Mouse (Mus musculus) midbrain, embryonic 16.5 days (tissue): ENCODE measurements around the gene Mrps23. TPM values are rescaled to one million over a fixed set of nuclear protein-coding genes. Genes with fewer than 3 reads are reported as not detected.
A peak's percentile ranks its signal among the peaks of the same experiment; 100 is the strongest.
"Not testable (repeated sequence)": the region's sequence is repeated elsewhere in the genome, so short reads cannot be mapped to it uniquely, and the experiment has no call there.

Source experiments
- ATAC-seq: fragments of 200-750 bp; cut with Nextera tagmentation; 2 replicates; pipeline ENCODE4 v1.8.0; 2017; ENCODE audit warnings: moderate TSS enrichment
- H3K27ac ChIP-seq: fragments of 300-500 bp; sonication (generic); 2 replicates; pipeline ENCODE4 v1.5.1; 2014; ENCODE audit warnings: mild to moderate bottlenecking, low read length, mixed read lengths
- H3K27me3 ChIP-seq: fragments of 300-500 bp; sonication (generic); 2 replicates; pipeline ENCODE4 v1.6.1; 2014; ENCODE audit warnings: low read depth, low read length, mixed read lengths; ENCODE audit not compliant: control insufficient read depth, insufficient read depth
- H3K36me3 ChIP-seq: fragments of 300-500 bp; sonication (generic); 2 replicates; pipeline ENCODE4 v1.6.1; 2014; ENCODE audit warnings: mild to moderate bottlenecking, low read length, moderate library complexity, mixed read lengths; ENCODE audit not compliant: control insufficient read depth, insufficient read depth
- H3K4me1 ChIP-seq: fragments of 300-500 bp; sonication (generic); 2 replicates; pipeline ENCODE4 v1.6.1; 2014; ENCODE audit warnings: mild to moderate bottlenecking, low read length, mixed read lengths; ENCODE audit not compliant: control insufficient read depth, insufficient read depth
- H3K4me2 ChIP-seq: fragments of 300-500 bp; sonication (generic); 2 replicates; pipeline ENCODE4 v1.6.1; 2014; ENCODE audit warnings: mild to moderate bottlenecking, low read length, mixed read lengths
- H3K4me3 ChIP-seq: fragments of 300-500 bp; sonication (generic); 2 replicates; pipeline ENCODE4 v1.5.1; 2014; ENCODE audit warnings: low read depth, mild to moderate bottlenecking, low read length, moderate library complexity, mixed read lengths
- H3K9ac ChIP-seq: fragments of 300-500 bp; sonication (generic); 2 replicates; pipeline ENCODE4 v1.6.1; 2014; ENCODE audit warnings: low read depth, low read length, mixed read lengths
- H3K9me3 ChIP-seq: fragments of 300-500 bp; sonication (generic); replicated peaks from 2 replicates; pipeline ENCODE4 v1.6.1; 2014; ENCODE audit warnings: mild to moderate bottlenecking, low read length, mixed read lengths; ENCODE audit not compliant: control insufficient read depth, poor library complexity, severe bottlenecking
- WGBS: fragments of 180-500 bp; shearing (Covaris S2); extraction: QIAGEN DNeasy Blood & Tissue Kit; methylation state at CpG from one replicate; pipeline ENCODE4 v1.1.7; 2014; 5-methylcytosine and 5-hydroxymethylcytosine counted together
- polyA plus RNA-seq: library from polyadenylated mRNA; unstranded; fragments of >200 nt; fragmentation: Nextera tagmentation; extraction: Ambion mirVana; gene quantifications from 2 replicates; pipeline ENCODE4 v1.2.1, GENCODE M21; 2015

Mrps23 gene
- polyA plus RNA-seq, 1 experiment from 2014 or later: 65.4 TPM

DNA sequence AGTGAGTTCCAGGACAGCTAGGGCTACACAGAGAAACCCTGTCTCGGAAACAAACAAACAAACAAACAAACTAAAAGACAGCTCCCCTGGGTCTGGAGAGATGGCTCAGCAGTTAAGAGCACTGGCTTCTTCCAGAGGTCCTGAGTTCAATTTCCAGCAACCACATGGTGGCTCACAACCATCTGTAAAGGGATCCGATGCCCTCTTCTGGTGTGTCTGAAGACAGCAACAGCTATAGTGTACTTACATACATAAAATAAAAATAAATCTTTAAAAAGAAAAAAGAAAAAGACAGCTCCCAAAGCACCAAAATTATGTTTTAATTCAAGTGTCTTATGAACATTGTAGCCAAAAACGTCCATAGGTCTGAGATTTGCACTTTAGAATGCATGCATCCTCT lies 8.5 kb upstream of the Mrps23 start:
- ATAC-seq: not testable (repeated sequence)
- WGBS: 82% methylated on average over 3 of the region's 3 CpGs

DNA sequence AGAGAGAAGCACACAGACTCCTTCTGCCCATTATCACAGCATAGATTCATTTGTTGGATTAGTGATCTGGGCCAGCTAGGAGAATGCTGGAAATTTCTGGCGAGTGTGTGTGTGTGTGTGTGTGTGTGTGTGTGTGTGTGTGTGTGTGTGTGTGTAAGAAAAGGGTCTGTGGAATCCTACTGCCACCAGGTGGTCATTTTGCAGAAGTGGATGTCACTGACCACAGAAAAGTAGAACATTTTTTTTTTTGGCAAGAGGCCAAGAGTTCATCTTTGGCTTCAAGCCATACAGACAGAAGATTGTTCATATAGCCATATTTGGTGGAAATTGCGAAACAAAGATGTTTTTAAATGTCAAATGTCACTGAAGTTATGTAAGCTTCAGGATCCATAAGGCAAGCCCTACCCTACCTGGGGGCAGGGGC lies 7.0 kb upstream of the Mrps23 start:
- Histone ChIP-seq H3K9me3 (no peaks in the 10 kb centered on the region), H3K27ac (no peak overlapping the region), H3K4me1 (peaks cover 2% of the 10 kb centered on the region; the same call in 1 of the 2 replicates), H3K27me3 (peaks cover 21% of the 10 kb centered on the region), H3K4me2 (no peak overlapping the region), H3K4me3 (no peak overlapping the region), H3K36me3 (no peaks in the 10 kb centered on the region), H3K9ac (0 out of 2 replicates have a peak overlapping the region, but pooled peaks have one; percentile 38)
- WGBS: 4% methylated on average over 2 of the region's 2 CpGs
- ATAC-seq: no peak

More for the DNA sequence above, 8.5 kb upstream of the Mrps23 start:
- peaks cover 29% of the 10 kb centered on the region for H3K27me3 ChIP-seq
- H3K9me3 ChIP-seq, H3K4me1 ChIP-seq, H3K36me3 ChIP-seq, H3K4me2 ChIP-seq, H3K27ac ChIP-seq, H3K4me3 ChIP-seq, H3K9ac ChIP-seq: not testable (repeated sequence)

DNA sequence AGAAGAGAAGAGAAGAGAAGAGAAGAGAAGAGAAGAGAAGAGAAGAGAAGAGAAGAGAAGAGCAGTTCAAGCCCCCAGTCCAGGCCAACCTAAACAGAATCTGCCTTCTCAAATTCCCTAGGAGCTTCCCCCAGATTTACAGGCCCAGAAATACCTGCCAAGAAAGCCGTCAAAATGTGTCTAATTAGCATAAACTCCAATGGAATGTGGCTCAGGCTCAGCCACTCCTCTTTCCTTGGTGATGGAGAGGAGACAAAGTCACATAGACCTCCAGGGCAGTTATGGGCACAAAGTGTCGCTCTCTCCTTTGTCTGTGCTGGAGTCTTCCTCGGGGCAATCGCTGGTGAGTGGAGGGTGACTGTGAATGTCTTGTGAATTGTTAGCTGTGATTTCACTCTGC lies 6.0 kb upstream of the Mrps23 start:
- peaks cover 10% of the 10 kb centered on the region for H3K27me3 ChIP-seq
- no peaks in the 10 kb centered on the region for H3K36me3 ChIP-seq
- 10% methylated on average over 4 of the region's 4 CpGs for WGBS
- H3K4me3 ChIP-seq: no peak overlapping the region
- H3K4me1 ChIP-seq: peaks cover 7% of the 10 kb centered on the region
- no peak overlapping the region for H3K9ac ChIP-seq
- no peak overlapping the region for H3K27ac ChIP-seq
- H3K9me3 ChIP-seq: no peaks in the 10 kb centered on the region
- no peak overlapping the region for H3K4me2 ChIP-seq
- no peak for ATAC-seq

DNA sequence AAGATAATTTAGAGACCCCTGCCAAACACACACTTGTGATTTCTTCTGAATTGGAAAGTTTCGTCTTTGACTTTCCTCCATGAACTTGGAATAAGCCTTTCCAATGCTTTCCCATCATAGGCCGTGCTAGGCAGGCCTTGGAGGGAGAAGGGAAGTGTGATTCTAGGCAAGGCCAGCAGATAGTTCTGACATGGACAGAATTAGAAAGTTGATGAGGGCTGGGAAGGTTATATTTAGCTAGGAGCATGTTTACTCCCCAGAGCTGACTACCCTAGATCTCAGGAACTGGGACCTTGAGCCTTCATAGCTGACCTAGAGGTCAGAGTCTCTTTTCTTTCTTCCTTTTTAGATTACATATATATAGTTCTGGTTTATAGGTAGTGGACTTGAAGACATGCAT lies 3.0 kb upstream of the Mrps23 start:
- Histone ChIP-seq H3K36me3 (no peaks in the 10 kb centered on the region), H3K4me1 (peaks cover 17% of the 10 kb centered on the region), H3K27me3 (no peaks in the 10 kb centered on the region), H3K9me3 (no peaks in the 10 kb centered on the region), H3K9ac (no peak overlapping the region), H3K27ac (no peak overlapping the region), H3K4me3 (no peak overlapping the region), H3K4me2 (no peak overlapping the region)
- no peak for ATAC-seq
- 88% methylated on average over 2 of the region's 2 CpGs for WGBS

DNA sequence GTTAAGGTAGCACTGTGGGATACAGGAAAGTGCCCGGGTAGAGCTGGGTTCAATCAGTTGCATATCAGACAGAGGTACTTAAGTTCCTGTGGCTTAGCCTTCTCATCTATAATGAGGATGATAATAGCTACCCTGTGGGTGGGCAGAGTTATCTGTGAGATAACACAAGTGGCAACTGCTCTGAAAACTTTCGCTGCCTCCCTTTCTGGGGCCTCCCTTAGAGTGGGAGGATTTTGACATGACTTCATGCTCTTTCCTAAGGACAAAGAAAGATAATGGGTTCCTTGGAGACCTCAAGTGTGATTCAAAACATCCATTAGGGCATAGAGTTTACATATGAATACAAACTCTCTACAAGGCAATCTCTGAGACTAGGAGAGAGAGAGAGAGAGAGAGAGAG lies 2.1 kb upstream of the Mrps23 start:
- Histone ChIP-seq H3K36me3 (no peaks in the 10 kb centered on the region), H3K9me3 (no peaks in the 10 kb centered on the region), H3K4me3 (no peak overlapping the region), H3K27me3 (no peaks in the 10 kb centered on the region), H3K27ac (no peak overlapping the region), H3K4me2 (no peak overlapping the region), H3K4me1 (peaks cover 17% of the 10 kb centered on the region), H3K9ac (no peak overlapping the region)
- 6% methylated on average over 2 of the region's 2 CpGs for WGBS
- no peak for ATAC-seq

DNA sequence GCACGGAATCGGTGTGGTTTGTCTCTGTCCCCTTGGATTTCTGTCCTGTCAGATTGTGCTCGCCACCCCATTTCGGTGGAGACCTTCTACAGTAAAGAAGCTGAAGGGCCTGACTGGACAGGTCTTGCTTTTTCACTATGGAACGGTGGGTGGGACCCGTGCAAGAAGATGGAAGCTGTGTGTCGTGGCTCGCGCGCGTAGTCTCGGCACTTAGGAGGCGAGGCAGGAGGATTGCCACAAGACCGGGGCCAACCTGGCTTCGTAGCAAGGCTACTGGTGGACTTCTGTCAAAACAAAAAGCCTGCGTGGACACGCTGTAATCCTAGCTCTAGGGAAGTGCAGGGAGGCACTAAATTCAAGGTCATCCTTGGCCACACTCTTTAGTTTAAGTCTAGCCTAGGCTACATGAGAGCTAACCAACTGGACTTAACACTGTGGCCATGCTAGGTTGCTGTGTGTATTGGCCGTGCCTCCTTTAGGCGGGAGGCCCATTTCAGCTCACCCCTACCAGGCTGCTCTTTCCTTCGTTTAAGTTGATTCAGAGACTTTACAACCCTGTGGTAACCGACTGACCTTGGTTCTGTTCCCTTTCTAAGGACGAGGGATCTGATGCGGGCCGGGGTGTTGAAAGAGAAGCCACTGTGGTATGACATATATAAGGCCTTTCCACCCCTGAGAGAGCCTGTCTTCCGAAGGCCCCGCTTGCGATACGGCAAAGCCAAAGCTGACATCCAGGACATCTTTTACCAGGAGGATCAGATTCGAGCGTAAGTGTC lies 593 bp downstream of the Mrps23 start:
- Histone ChIP-seq H3K4me1 (peaks cover 16% of the 10 kb centered on the region), H3K36me3 (no peaks in the 10 kb centered on the region), H3K9me3 (no peaks in the 10 kb centered on the region), H3K27ac (peak overlapping the region; percentile 76), H3K27me3 (no peaks in the 10 kb centered on the region), H3K9ac (peak overlapping the region; percentile 90), H3K4me2 (peak overlapping the region; percentile 82), H3K4me3 (peak overlapping the region; percentile 88)
- ATAC-seq: peak; percentile 20
- 33% methylated on average over 30 of the region's 30 CpGs for WGBS

DNA sequence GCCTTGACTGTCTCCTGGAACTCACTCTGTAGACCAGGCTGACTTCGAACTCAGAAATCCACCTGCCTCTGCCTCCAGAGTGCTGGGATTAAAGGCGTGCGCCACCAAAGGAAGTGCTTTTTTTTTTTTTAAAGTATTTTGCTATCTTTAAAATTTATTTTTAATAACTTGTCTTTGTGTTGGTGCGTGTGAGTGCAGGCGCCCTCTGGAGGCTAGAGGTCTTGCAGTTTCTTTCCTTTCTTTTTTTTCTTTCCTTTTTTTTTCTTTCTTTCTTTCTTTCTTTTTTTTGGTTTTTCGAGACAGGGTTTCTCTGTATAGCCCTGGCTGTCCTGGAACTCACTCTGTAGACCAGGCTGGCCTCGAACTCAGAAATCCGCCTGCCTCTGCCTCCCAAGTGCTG lies 2.4 kb downstream of the Mrps23 start:
- not testable (repeated sequence) for H3K9me3 ChIP-seq, ATAC-seq, H3K4me2 ChIP-seq, H3K27me3 ChIP-seq, H3K4me3 ChIP-seq, H3K27ac ChIP-seq, H3K9ac ChIP-seq
- 83% methylated on average over 8 of the region's 8 CpGs for WGBS
- H3K4me1 ChIP-seq: peaks cover 16% of the 10 kb centered on the region
- H3K36me3 ChIP-seq: peaks cover 13% of the 10 kb centered on the region

DNA sequence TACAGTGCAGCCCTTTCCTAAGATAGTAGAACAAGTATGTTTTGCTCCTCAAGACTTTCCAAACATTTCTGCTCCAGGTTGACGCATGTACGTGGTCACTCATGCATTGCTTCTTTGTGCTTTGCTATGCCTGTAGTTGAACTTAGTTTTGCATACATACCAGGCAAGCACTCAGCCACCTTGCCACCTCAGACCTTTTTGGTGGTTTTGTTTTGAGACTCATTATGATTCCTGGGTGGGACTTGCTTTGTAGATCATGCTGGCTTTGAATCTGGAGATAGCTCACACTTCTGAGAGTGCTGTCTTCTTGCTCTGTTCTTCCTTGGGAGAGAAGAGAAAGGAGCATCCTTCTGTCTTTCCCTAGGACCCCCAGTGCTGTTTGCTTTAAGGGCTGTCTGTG lies 3.5 kb downstream of the Mrps23 start:
- Histone ChIP-seq H3K9me3 (no peaks in the 10 kb centered on the region), H3K9ac (no peak overlapping the region), H3K36me3 (peaks cover 15% of the 10 kb centered on the region), H3K4me1 (peaks cover 16% of the 10 kb centered on the region), H3K27ac (no peak overlapping the region), H3K4me2 (no peak overlapping the region), H3K27me3 (no peaks in the 10 kb centered on the region), H3K4me3 (no peak overlapping the region)
- no peak for ATAC-seq
- WGBS: 86% methylated on average over 2 of the region's 2 CpGs

DNA sequence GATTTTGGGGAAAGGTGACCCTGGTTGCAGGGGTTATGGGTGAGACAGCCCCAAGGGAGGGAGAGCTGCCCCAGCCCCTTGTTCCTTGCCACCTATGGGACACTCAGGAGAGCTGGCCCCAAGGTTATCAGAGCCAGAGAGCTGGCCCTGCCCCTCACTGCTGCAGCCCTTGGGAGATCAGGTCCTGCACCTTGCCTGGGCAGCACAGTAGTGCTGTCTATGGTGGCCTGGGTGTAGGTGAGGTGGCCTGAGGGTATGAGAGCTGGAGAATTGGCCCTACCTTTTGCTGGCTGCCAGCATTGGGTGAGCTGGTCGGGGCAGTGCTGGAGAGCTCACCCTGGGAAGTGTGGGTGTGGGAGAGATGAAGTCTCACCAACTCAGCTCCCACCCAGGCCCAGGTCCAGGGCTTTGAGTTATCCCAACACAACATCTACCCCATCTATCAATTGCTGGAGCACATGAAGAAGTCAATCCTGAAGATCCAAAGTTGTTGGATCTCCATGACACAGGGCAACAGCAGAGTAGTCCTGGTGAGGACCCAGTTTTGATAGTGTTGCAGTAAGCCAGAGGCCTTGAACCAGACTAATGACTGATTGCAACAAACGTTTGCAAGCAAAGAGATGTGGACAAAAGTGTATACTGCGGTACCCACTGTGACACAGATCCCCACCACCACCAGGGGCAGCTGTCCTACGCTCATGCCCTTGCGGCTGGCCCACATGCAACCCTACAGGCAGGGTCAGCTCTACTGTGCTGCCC lies 7.8 kb downstream of the Mrps23 start:
- no peak for ATAC-seq
- Histone ChIP-seq H3K4me1 (peaks cover 11% of the 10 kb centered on the region), H3K36me3 (peaks cover 15% of the 10 kb centered on the region), H3K27me3 (no peaks in the 10 kb centered on the region), H3K4me2 (no peak overlapping the region), H3K4me3 (no peak overlapping the region), H3K9ac (no peak overlapping the region), H3K27ac (no peak overlapping the region), H3K9me3 (no peaks in the 10 kb centered on the region)
- WGBS: 89% methylated on average over 5 of the region's 5 CpGs
